Mouse (Mus musculus) adrenal gland, postnatal 25 days (tissue): Measurements from ENCODE around the gene Zbtb9. TPM values are rescaled to one million over a fixed set of nuclear protein-coding genes. Genes with fewer than 3 reads are reported as not detected.
"Not testable (repeated sequence)": the region's sequence is repeated elsewhere in the genome, so short reads cannot be mapped to it uniquely, and the experiment has no call there.

Experiments
- DNase-seq: peaks from one replicate; pipeline ENCODE4 v3.0.0; 2021; ENCODE audit warnings: mixed read lengths
- long read RNA-seq: library from polyadenylated mRNA; stranded (forward); transcript quantifications from one replicate; pipeline ENCODE4 v2.0.0, GENCODE M21; 2021
- total RNA-seq: library from RNA; stranded (reverse); gene quantifications from 2 replicates; pipeline ENCODE4 v1.2.3, GENCODE M21; 2021

Zbtb9 gene
- 5.1 and 8.0 TPM in 2 replicates for total RNA-seq
- long read RNA-seq, transcript Zbtb9-201 (2 exons, 2,796 nt): major isoform, 11 of 26 reads
- long read RNA-seq, partial matches to known transcripts: 0 of 26 reads
- long read RNA-seq, other reads (novel, unspliced or antisense): 15 of 26 reads

DNA sequence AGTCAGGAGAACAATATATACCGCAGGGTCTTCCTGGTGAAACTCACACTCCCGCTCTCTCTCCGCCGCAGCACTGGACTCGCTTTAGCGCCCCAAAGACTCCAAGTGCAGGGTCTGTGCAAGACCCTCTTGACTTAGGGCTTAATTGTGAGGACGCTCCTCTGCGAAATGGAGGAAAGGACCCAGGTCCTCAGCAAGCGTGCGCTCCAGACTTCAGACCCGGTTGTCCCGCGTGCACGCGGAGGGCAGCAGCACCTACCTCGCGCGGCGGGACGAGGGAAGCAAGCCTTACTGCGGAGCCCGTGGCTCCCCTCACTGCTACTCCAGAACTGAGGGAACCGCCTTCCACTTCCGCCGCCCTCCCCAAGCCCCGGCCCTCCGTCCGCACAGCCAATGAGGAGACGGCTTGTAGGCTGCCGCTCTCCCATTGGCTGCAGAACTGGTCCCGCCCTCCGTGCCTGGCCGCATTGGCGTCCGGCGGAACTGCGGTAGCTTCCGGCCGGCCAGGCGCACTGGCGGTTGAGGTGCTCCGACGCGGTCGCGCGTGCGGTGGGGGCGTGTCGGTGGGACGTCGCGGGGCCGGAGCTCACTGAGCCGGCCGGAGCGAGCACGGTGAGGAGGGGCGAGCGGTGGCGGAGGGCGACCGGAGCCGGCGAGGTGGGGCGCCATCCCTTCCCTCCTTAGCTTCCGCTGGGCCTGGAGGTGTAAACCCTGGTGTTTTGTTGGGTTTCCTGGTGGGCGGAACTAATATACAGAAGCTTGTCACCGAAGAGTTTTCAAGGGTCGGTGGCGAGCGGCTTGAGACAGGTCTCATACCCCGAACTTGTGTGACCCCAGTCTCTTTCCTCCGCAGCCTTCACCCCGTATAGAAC is at the start of gene Zbtb9:
Zbtb9 (plus strand) TSS at position 465 of the 872 bp plus-strand sequence.
- peak; percentile 96 for DNase-seq

DNA sequence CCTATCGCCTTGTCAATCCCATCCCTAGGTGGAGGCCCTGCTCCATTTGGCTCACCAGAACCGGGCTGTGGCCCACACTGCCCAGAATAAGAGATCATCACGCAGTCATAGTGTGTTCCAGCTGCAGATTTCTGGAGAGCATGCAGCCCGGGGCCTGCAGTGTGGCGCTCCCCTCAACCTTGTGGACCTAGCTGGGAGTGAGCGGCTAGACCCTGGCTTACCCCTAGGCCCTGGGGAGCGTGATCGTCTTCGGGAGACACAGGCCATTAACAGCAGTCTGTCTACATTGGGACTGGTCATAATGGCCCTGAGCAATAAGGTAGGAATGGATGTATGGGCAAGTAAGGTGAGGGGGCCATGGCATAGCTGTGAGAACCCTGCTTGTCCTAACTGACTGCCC is 47.6 kb upstream of the Zbtb9 start:
- DNase-seq: not testable (repeated sequence)

DNA sequence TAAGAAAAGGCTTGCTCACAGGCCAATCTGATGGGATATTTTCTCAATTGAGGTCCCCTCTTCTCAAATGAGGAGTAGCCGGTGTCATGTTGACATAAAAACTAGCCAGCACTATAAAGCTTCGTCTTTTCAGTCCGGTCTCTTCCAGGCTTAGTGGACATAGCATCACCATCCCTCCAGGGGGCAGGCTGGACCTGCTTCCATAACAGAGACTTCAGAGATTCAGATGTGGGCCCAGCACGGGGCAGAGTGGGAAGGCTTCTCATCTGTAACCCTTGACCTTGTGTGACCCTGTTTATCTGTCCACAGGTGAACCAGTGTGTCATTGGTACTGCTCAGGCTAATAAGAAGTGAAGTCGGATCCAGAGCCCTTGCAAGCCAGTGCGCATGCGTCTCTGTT is 41.2 kb upstream of the Zbtb9 start:
- peak; percentile 58 for DNase-seq

DNA sequence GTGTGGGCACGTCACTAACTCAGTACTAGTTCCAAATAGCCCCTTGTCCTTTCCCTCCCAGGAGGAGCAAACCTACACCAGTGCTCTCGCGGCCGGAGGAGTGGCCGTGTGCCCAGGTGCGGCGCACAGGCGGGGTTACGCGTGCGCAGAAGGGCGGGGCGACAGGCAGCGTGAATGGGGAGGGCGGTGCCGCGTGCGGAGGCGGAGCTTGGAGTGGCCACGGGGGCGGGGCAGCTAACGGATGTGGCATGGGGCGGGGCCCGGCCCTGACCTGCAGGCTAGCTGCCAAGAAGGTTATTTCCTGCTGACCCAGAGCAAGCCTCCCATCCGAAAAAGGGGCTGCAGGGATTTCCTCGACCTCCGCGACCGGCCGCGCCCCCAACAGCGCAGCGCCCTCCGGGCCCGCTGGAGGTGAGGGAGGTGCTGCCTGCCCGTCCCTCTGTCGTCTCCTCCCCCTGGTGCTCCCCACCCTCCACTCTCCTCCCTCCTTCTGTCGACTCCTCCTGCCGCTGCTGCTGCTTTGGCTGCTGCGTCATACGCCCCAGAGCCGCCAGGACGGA is 40.0 kb upstream of the Zbtb9 start, which contains the start of gene Phf1:
Phf1 (plus strand) TSS at position 214 of the 560 bp plus-strand sequence.
- peak; percentile 100 for DNase-seq

DNA sequence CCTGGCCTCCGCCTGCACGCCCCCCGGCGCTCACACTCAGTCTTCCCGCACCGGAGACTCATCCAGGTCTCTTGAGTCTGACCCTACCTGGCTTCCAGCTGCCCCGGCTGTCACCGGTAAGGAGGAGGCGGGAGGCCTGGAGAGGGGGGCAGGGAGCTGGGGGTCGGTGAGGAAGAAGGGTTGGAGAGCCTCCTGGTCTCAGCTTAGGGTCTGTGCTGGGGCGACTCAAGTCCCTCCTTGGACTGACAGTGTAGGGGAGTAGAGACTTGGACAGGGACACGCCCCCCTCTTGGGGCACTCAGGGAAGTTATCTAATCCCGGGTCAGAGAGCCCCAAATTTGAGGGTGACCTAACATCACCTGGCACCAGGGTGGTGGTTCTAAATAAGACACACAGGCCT is 39.5 kb upstream of the Zbtb9 start:
- DNase-seq: no peak

DNA sequence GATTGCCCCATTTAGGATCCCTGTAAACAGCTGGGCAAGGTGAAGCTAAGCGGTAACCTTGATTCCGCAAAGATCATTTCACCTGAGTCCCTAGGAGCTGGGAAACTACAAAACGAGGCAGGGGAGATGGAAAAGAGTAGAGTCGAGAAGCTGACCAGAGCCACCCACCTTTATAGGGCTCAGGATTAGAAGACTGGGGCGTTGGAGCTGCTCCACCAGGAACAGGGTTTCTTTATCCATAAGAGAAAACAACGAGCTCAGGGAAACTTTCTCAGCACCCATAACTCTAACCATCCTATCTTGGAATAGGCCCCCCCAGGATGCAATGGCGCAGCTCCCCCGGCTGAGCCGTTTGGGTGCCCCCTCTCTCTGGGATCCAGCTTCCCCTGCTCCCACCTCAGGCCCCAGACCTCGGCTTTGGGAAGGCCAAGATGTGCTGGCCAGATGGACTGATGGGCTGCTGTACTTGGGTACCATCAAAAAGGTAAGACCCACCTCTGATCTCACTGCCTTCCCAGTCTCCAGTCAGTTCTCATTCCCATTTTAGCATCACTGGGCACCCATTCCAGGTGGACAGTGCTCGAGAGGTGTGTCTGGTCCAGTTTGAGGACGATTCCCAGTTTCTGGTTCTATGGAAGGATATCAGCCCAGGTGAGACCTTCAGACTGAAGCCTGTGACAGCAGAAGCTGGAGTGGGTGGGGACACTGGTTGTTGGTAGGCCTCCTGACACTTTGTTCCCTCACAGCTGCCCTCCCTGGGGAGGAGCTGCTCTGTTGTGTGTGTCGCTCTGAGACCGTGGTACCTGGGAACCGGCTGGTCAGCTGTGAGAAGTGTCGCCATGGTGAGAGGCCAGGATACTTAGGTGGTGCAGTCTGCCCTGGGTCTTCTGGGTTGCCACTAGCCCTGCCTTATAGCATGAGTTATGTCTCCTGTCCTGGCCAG is 38.8 kb upstream of the Zbtb9 start:
- no peak for DNase-seq

DNA sequence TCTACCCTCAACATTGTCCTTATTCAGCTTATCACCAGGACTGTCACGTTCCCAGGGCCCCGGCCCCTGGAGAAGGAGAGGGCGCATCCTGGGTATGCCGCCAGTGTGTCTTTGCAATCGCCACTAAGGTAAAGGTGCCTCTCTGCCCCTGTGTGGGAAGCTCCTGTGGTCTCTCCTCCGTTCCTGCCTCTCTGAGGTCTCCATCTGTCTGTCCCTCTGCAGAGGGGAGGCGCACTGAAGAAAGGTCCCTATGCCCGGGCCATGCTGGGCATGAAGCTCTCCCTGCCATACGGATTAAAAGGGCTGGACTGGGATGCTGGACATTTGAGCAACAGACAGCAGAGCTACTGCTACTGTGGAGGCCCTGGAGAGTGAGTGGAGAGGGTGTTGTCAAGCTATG is 37.9 kb upstream of the Zbtb9 start:
- no peak for DNase-seq

DNA sequence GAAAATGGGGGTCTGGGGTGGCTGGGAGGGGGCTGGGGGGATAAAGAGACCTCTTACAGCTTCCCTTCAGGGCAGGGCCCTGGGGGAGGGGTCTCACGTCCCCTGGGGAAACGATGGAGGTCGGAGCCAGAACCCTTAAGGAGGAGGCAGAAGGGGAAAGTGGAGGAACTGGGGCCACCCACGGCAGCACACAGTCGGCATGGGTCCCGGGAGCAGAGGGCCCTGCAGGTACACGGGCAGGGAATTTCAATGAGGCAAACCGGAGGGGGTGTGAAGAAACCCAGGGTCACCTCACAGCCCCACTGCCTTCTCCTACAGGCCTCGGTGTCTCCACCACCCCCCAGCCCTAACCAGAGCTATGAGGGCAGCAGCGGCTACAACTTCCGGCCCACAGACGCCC is 36.5 kb upstream of the Zbtb9 start:
- no peak for DNase-seq

DNA sequence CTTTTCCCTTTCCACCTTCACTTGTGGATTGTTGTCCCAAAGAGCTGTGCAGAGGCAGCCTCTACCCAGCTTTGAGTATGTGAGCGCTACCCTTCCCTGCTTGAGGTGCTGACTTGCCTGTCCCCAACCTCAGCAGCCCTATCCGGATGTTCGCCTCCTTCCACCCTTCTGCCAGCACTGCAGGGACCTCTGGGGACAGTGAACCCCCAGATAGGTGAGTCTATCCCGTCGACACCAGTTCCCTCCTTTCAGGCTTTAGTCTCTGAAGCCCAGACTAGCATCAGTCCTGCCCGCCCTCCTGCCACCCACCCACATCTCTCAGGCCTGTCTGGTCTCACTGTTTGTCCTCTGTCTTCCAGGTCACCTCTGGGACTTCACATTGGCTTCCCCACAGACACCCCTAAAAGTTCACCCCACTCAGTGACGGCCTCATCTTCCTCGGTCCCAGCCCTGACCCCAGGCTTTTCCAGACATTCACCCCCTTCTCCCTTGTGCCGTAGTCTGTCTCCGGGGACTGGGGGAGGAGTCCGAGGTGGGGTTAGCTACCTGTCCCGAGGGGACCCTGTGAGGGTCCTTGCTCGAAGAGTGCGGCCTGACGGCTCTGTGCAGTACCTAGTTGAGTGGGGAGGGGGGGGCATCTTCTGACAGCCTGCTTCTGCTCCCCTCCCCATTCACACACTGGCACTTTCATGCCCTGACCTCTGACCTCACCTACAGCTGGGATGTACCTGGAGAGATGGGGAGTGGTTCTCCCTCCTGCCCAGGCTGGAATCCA is 35.9 kb upstream of the Zbtb9 start:
- no peak for DNase-seq

DNA sequence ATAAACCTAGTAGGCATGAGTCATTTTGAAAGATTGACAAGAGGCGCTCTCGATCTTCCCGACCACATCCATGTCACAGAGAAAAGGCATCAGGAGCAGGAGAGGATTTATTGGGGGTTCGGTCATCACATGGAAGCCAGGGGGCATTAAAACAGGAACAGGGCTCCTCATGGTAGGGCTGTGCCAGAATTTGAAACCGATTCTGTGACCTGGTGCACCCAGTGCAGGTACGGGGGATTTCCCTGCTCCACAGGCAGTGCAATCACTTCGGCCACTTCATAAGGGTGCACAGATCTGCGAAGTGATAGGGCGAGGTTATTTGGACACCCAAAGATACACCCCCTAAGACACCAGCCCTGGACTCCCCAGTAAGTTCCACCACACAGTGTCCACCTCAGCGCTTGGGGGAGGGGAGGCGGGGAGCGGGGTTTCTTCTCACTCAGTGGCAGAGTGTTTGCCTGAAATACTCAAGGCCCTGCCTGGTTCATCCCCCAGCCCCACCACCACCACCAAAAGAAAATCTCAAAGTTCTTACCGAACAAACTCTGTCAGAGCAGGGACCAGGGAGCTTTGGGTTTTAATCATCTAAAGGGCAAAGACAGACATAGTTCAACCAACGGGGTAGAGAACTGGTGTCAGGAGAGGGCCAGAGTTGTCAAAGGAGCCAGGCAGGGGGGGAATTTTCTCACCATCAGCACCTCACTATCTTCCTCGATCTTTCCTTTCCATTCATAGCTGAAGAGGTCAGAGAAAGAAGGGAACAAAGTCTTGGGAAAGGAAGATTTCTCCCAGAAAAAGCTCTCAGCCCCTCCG is 34.9 kb upstream of the Zbtb9 start:
- no peak for DNase-seq

DNA sequence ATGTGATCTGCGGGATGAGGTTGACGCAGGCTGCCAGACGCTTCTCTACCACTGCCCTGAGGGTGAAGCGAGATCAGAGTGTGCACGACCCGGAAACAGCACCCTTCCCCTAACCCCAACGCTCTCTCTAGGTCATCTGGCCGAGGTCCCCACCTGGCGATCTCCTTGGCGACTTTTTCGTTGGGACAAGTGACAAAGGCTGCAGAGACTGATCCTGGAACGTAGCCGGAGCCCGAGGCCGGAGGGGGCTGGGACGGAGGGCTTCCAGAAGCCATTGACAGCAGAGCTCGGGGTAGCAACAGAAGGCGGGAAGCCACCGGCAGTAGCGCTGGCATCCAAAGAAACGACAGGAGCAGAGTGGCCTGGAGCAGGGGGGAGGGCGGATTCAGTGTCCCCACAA is 34.2 kb upstream of the Zbtb9 start:
- peak; percentile 34 for DNase-seq

DNA sequence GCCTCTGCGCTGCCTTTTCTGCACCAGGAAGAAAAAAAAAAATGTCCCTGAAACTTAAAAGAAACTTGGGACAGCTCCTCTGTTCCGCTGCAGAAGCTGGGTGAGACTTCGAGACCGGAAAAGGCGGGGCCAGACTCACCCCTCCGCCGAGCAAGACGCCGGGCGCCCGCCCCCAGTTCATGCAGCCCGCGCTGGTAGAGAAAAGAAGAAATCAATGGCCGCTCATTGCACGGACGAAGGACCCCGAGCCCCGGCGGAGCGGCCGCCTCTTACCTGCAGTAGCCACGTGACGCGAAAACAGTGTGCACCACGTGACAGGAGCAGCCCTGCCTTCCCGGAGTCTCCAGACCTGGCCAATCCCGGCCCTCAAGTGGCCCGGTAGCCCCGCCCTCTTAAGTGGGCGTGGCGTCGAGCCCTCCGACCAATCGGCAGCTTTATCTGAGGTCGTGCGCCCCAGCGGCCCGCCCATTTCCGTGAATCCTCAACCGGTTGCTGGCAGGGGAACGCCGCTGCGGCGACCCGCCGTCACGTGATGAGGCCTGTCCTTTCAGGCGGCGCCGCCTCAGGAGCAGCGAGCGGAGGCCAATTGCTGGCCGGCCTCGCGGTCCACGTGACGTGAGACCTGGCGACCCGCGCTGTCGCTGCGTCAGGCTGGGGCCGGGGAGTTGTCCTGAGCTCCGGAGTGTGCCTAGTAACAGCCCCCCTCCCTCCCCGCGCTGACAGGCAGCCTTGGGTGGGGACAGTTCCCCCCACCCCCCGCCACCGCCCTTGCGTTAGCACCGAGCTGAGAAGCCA is 33.6 kb upstream of the Zbtb9 start, which contains the start of gene Cuta:
Cuta (minus strand) TSS at position 392 of the 795 bp plus-strand sequence.
- peak; percentile 98 for DNase-seq

DNA sequence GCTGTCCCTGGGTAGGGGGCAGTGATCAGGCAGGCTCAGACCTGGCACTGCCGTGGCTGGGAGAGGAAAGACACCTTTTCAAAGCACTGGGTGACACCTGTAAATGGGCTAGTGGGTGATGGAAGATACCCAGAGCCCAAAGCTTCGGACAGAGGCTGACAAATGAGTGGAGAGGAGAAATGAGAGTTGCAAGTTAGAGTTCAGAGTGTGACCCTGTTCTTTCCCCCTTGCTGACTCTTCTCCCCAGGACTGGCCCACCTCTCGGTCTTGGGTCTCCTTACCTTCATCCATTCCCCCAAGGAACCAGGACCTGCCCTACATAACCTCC is 33.0 kb upstream of the Zbtb9 start:
- DNase-seq: no peak

DNA sequence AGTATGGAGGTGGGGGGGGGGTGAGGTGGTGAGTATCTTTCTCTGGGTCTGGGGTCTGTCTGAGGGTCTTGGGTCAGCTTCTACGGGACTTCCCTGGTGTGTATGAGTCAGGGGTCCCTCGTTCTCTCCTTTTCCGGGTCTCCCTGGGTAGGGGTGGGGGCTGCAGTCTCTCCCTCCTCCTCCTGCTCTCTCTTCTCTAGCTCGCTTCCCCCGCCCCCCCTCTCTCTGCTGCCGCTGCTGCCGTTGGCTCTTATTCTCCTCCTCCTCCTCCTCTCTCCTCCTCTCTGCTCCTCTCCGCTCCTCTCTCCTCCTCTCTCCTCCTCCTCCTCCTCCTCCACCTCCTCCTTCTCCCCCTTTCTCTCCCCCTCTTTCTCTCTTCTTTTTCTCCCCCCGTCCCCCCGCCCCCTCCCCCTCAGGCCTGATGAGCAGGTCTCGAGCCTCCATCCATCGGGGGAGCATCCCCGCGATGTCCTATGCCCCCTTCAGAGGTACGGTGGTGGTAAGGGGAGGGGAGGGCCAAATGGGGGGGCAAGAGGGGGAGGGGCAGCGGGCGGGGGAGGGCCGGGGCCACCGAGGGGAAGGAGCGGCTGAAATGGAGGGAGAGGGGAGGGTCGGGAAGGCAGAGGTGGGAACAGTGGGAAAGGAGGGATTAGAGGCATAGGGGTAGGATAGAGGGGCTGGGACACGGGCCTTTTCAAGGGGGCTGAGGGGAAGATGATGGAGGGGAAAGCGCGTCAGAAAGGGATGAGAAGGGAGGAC is 31.8 kb upstream of the Zbtb9 start, which contains the start of gene Syngap1:
Syngap1 (plus strand) TSS at position 223 of the 759 bp plus-strand sequence.
- DNase-seq: peak; percentile 49

DNA sequence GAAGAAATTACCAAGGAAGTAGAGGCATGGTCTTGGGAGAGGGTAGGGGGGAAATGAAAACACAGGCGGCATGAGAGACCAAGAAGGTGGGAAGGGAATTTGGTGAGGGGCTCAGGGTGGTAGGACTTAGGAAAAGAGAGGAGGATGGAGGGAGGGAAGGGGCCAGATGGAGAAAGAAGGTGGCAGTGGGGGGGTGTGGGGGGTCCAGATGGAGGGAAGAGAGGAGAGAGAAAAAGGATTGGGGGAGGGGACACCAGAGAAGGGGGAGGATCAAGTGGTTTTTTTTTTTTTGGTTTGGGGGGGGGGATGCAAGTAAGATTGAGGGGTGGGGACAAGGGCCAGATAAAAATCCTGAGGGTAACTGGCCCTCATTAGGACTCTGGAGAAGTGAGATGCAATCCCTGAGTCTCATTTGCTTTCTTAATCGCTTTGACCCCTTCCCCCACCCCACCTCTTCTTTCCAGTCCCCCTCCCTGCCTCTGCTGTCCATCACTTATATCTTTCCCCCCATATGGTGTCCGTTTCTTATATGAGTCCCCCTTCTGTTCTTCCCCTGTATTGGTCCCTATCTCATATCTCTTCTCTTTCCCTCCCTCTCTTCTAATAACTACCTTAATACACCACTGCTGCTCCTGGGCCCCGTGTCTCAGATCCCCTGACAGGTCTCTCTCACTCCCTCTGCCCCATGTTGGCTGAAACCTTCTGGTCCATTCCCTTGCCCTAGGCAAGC is 31.0 kb upstream of the Zbtb9 start:
- DNase-seq: no peak

DNA sequence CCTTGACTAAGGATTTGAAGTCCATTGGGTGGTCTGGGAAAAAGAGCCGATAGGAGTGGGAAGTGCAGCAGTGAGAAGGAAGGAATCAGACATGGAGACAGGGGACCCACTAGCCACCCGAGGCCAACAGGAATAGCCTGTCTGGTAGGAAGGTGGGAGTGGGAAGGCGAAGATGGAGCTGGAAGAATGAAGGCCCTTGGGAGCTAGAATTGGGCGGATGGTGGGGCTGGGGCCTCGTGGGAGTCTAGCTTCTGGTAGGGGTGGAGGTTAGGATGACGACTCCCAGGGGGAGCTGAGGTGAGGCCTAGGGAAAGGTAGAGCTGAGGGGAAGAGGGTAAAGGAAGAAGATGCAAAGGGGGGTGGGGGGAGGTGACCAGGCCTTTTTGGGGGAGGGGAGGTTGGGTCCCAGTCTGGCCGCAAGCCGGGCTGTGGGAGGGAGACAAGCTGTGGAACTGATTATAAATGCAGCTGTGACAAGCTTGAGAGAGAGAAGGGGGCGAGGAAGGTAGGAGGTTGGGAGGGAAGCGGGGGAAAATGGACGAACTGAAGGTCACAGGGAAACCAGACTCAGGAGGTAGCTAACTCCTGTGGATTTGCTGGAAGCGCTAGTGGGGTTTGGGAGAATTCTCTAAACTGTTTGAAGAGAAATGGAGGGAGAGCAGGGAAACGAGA is 27.0 kb upstream of the Zbtb9 start:
- no peak for DNase-seq

DNA sequence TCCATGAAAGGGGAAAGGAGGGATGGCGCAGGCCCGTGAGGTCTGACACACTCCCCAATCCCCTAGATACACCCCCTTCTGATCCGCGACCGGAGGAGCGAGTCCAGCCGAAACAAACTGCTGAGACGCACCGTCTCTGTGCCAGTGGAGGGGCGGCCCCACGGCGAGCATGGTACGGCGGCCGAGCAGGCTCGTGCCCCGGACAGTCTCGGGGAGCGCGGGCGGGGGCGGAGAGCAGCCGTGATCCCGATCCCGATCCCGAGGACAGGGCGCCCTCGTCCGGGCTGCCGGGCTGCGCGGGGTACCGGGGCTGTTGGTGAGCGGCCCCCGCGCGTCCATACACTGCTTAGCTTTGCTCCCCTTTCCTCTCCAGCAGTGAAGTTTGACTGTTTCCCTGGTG is 26.4 kb upstream of the Zbtb9 start:
- DNase-seq: peak; percentile 89
